Mouse (Mus musculus) ES-Bruce4 (cell line): ENCODE measurements around the gene Nr2f1.

Source experiments
- CTCF ChIP-seq: IDR thresholded peaks from one replicate; pipeline ENCODE4 v1.8.1; 2011; ENCODE audit warnings: low read depth, low read length
- EP300 ChIP-seq: IDR thresholded peaks from 2 replicates; pipeline ENCODE4 v1.6.1; 2011; ENCODE audit warnings: low read depth, low read length; ENCODE audit not compliant: insufficient read depth

GRCm38 (mm10) chr13:78183004-78183403 is 16.6 kb downstream of the Nr2f1 start:
- no peak for TF ChIP-seq CTCF
- no peak for TF ChIP-seq EP300
